Mouse (Mus musculus): ENCODE measurements around the gene Prss47. TPM values are rescaled to one million over a fixed set of nuclear protein-coding genes. Genes with fewer than 3 reads are reported as not detected.

Gene Prss47
- polyA plus RNA-seq (2015; fragmentation: Nextera tagmentation; extraction: Ambion mirVana), result not detected in 2 replicates

DNA sequence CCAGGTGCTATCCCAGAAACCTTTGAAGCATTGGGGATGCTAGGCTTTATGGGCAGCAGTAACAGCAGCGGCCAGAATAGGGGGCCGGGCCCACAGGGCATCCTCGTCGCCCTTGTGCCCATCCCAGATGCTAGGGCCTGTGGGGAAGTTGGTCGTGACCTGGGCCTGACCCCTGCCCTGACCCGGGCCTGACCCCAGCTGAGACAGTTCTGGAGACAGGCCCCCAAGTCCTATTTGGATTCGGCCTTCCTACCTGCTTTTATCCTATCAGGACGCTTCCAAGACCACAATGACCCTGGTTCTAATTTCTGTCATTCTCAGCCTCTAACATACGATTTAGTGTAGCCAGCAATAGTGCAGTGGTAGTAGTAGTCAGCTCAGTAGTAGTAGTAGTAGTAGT, at the start of gene Prss47:
Prss47 (minus strand) TSS at position 101 of the 400 bp plus-strand sequence.
- H3K4me3 ChIP-seq (ENCODE audit: low read length), result no peak within 1 kb of the TSS
- WGBS, result 73% methylated on average over 9 of the region's 9 CpGs
- H3K9ac ChIP-seq (ENCODE audit: low read length), result no peak within 1 kb of the TSS
- no peaks in the 10 kb centered on the region for H3K4me1 ChIP-seq (replicated peaks; ENCODE audit: control insufficient read depth, insufficient read depth, low read length)
- no peaks in the 10 kb centered on the region for H3K36me3 ChIP-seq (ENCODE audit: control insufficient read depth, insufficient read depth, low read length)
- no peak within 1 kb of the TSS for H3K27ac ChIP-seq (ENCODE audit: low read length)
- no peaks in the 10 kb centered on the region for H3K9me3 ChIP-seq (ENCODE audit: control insufficient read depth, low read length)
- H3K4me2 ChIP-seq (ENCODE audit: low read depth, low read length), result no peak within 1 kb of the TSS
- no peaks in the 10 kb centered on the region for H3K27me3 ChIP-seq (ENCODE audit: control insufficient read depth, insufficient read depth, low read depth, low read length)
- no peak for ATAC-seq (ENCODE audit: low read depth)

GRCm38 (mm10) chr13:65101232-65101631, 48.7 kb upstream of the Prss47 start:
- 86% methylated on average over 3 of the region's 3 CpGs for WGBS
- Histone ChIP-seq H3K4me1 (replicated peaks; ENCODE audit: control insufficient read depth, insufficient read depth, low read length) (no peaks in the 10 kb centered on the region), H3K36me3 (ENCODE audit: control insufficient read depth, insufficient read depth, low read length) (peaks cover 14% of the 10 kb centered on the region; the same call in 1 of the 2 replicates), H3K9ac (ENCODE audit: low read length) (no peak overlapping the region), H3K4me2 (ENCODE audit: low read depth, low read length) (no peak overlapping the region), H3K27ac (ENCODE audit: low read length) (no peak overlapping the region), H3K9me3 (ENCODE audit: control insufficient read depth, low read length) (peaks cover 23% of the 10 kb centered on the region), H3K27me3 (ENCODE audit: control insufficient read depth, insufficient read depth, low read depth, low read length) (no peaks in the 10 kb centered on the region), H3K4me3 (ENCODE audit: low read length) (no peak overlapping the region)
- no peak for ATAC-seq (ENCODE audit: low read depth)

DNA sequence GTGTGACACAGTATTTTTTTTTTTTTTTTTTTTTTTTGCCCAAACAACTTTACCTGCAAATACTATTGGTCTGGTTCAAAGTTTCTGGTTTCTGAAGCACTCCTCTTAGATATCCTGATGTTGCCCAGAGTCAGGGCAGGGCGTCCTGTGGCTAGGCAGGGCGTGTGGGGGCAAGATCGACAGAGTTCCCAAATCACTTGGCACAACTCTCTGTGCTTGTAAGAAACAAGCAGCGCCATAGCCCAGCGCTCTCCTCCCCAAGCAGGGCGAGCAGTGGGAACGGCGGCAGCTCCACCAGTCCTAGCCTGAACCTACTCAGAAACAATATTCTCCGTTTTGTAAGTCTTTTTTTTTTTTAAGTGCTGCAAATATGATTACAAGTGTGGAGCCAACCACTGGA, 48.1 kb upstream of the Prss47 start:
- 91% methylated on average over 9 of the region's 9 CpGs for WGBS
- no peaks in the 10 kb centered on the region for H3K4me1 ChIP-seq (replicated peaks; ENCODE audit: control insufficient read depth, insufficient read depth, low read length)
- H3K9me3 ChIP-seq (ENCODE audit: control insufficient read depth, low read length), result peaks cover 20% of the 10 kb centered on the region
- ATAC-seq (ENCODE audit: low read depth), result no peak
- H3K4me2 ChIP-seq (ENCODE audit: low read depth, low read length), result no peak overlapping the region
- H3K27ac ChIP-seq (ENCODE audit: low read length), result no peak overlapping the region
- no peak overlapping the region for H3K9ac ChIP-seq (ENCODE audit: low read length)
- no peak overlapping the region for H3K4me3 ChIP-seq (ENCODE audit: low read length)
- H3K36me3 ChIP-seq (ENCODE audit: control insufficient read depth, insufficient read depth, low read length), result peaks cover 11% of the 10 kb centered on the region; the same call in 1 of the 2 replicates
- H3K27me3 ChIP-seq (ENCODE audit: control insufficient read depth, insufficient read depth, low read depth, low read length), result no peaks in the 10 kb centered on the region

DNA sequence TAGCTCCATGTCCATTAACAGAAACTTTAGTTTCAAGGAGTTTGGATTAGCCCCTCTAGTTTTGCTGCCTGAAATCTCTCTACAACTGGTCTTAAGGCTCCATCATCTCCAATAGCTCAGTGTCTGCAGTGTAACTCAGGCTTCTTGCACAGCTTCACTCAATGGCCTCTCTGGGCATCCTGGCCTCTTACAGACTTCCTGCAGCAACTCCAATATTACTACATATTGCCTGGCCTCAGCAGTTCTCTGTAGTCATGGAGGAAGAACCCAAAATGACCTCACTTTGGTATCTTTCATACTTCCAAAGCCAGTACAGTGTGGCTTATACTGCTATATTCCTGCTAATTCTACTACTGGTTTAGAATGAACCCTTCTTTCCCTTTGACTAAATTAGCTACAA, 44.5 kb upstream of the Prss47 start:
- ATAC-seq (ENCODE audit: low read depth), result no peak

DNA sequence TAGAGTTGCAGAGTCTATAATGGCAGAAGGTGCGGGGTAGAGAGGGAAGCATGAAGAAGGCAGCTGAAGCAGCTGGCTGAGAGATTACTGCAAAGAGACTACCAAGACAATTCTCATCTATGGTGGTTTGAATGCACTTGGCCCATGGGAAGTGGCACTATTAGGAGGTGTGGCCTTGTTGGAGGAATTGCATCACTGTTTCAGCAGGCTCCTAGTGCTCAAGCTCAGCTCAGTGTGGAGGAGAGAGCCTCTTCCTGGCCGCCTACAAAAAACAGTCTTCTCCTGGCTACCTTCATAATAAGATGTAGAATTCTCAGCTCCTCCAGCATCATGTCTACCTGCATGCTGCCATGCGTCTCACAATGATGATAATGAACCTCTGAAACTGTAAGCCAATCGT, 43.4 kb upstream of the Prss47 start:
- Histone ChIP-seq H3K4me1 (replicated peaks; ENCODE audit: control insufficient read depth, insufficient read depth, low read length) (no peaks in the 10 kb centered on the region), H3K9ac (ENCODE audit: low read length) (no peak overlapping the region), H3K4me2 (ENCODE audit: low read depth, low read length) (no peak overlapping the region), H3K4me3 (ENCODE audit: low read length) (no peak overlapping the region), H3K27me3 (ENCODE audit: control insufficient read depth, insufficient read depth, low read depth, low read length) (no peaks in the 10 kb centered on the region), H3K9me3 (ENCODE audit: control insufficient read depth, low read length) (peaks cover 10% of the 10 kb centered on the region), H3K27ac (ENCODE audit: low read length) (no peak overlapping the region), H3K36me3 (ENCODE audit: control insufficient read depth, insufficient read depth, low read length) (peaks cover 7% of the 10 kb centered on the region)
- 95% methylated on average over 4 of the region's 4 CpGs for WGBS
- no peak for ATAC-seq (ENCODE audit: low read depth)

More for the DNA sequence above, 44.5 kb upstream of the Prss47 start:
- Histone ChIP-seq H3K27me3 (ENCODE audit: control insufficient read depth, insufficient read depth, low read depth, low read length) (no peaks in the 10 kb centered on the region), H3K36me3 (ENCODE audit: control insufficient read depth, insufficient read depth, low read length) (peaks cover 10% of the 10 kb centered on the region), H3K4me1 (replicated peaks; ENCODE audit: control insufficient read depth, insufficient read depth, low read length) (no peaks in the 10 kb centered on the region), H3K9ac (ENCODE audit: low read length) (no peak overlapping the region), H3K9me3 (ENCODE audit: control insufficient read depth, low read length) (peaks cover 14% of the 10 kb centered on the region), H3K27ac (ENCODE audit: low read length) (no peak overlapping the region), H3K4me2 (ENCODE audit: low read depth, low read length) (no peak overlapping the region), H3K4me3 (ENCODE audit: low read length) (no peak overlapping the region)

DNA sequence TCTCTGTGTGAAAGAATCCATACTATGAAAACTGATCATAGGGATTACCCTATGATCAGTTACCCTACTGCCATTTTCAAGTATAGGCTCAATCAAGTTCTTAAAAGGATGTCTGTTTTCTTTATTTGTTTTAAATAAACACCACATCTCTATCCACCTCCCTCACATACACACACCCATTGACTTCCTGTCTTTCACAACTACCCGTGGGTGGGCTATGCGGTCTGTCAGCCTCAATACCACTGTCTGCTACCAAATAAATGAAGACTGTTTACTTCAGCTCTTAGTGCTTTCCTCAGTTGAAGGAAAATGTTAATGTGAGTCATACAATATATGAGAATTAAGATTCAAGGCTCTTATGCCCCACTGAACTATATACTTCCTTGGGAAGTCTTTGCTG, 17.4 kb upstream of the Prss47 start:
- Histone ChIP-seq H3K4me1 (replicated peaks; ENCODE audit: control insufficient read depth, insufficient read depth, low read length) (no peaks in the 10 kb centered on the region), H3K9me3 (ENCODE audit: control insufficient read depth, low read length) (no peaks in the 10 kb centered on the region), H3K9ac (ENCODE audit: low read length) (no peak overlapping the region), H3K4me2 (ENCODE audit: low read depth, low read length) (no peak overlapping the region), H3K4me3 (ENCODE audit: low read length) (no peak overlapping the region), H3K36me3 (ENCODE audit: control insufficient read depth, insufficient read depth, low read length) (peaks cover 23% of the 10 kb centered on the region), H3K27ac (ENCODE audit: low read length) (no peak overlapping the region), H3K27me3 (ENCODE audit: control insufficient read depth, insufficient read depth, low read depth, low read length) (no peaks in the 10 kb centered on the region)
- WGBS, result 66% methylated on average over 2 of the region's 2 CpGs
- ATAC-seq (ENCODE audit: low read depth), result no peak

- Histone ChIP-seq H3K36me3 (ENCODE audit: control insufficient read depth, insufficient read depth, low read length) (no peaks in the 10 kb centered on the region), H3K4me1 (replicated peaks; ENCODE audit: control insufficient read depth, insufficient read depth, low read length) (no peaks in the 10 kb centered on the region), H3K27ac (ENCODE audit: low read length) (no peak overlapping the region), H3K9me3 (ENCODE audit: control insufficient read depth, low read length) (no peaks in the 10 kb centered on the region), H3K4me3 (ENCODE audit: low read length) (no peak overlapping the region), H3K4me2 (ENCODE audit: low read depth, low read length) (no peak overlapping the region), H3K27me3 (ENCODE audit: control insufficient read depth, insufficient read depth, low read depth, low read length) (no peaks in the 10 kb centered on the region), H3K9ac (ENCODE audit: low read length) (no peak overlapping the region)
- ATAC-seq (ENCODE audit: low read depth), result no peak
- 61% methylated on average over 4 of the region's 4 CpGs for WGBS
Measured at GRCm38 (mm10) chr13:65035057-65035456, 17.5 kb downstream of the Prss47 start.

DNA sequence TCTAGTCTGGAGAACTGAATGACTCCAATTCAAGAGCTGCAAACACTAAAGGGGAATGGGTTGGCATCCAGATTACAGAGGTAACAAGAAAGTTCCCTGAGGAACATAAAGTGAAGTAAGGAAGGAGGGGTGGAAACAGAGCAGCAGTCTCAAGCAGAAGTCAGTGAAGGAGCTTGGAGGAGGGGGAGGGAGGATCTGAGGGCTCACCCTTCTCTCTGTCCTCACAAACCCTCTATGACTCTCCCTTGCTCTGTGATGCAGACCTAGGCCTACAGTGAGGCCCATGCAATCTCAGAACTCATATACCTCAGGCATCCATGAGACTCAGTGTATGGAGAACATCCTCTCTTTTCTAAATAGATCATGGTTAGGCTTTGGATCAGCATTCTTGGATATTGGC, 19.8 kb downstream of the Prss47 start, which contains the start of gene Spata31d1c:
Spata31d1c (plus strand) TSS at position 301 of the 400 bp plus-strand sequence.
- no peaks in the 10 kb centered on the region for H3K36me3 ChIP-seq (ENCODE audit: control insufficient read depth, insufficient read depth, low read length)
- H3K27ac ChIP-seq (ENCODE audit: low read length), result no peak within 1 kb of the TSS
- H3K4me1 ChIP-seq (replicated peaks; ENCODE audit: control insufficient read depth, insufficient read depth, low read length), result no peaks in the 10 kb centered on the region
- no peak within 1 kb of the TSS for H3K4me2 ChIP-seq (ENCODE audit: low read depth, low read length)
- H3K4me3 ChIP-seq (ENCODE audit: low read length), result no peak within 1 kb of the TSS
- no peaks in the 10 kb centered on the region for H3K9me3 ChIP-seq (ENCODE audit: control insufficient read depth, low read length)
- H3K27me3 ChIP-seq (ENCODE audit: control insufficient read depth, insufficient read depth, low read depth, low read length), result no peaks in the 10 kb centered on the region
- ATAC-seq (ENCODE audit: low read depth), result no peak
- H3K9ac ChIP-seq (ENCODE audit: low read length), result no peak within 1 kb of the TSS

DNA sequence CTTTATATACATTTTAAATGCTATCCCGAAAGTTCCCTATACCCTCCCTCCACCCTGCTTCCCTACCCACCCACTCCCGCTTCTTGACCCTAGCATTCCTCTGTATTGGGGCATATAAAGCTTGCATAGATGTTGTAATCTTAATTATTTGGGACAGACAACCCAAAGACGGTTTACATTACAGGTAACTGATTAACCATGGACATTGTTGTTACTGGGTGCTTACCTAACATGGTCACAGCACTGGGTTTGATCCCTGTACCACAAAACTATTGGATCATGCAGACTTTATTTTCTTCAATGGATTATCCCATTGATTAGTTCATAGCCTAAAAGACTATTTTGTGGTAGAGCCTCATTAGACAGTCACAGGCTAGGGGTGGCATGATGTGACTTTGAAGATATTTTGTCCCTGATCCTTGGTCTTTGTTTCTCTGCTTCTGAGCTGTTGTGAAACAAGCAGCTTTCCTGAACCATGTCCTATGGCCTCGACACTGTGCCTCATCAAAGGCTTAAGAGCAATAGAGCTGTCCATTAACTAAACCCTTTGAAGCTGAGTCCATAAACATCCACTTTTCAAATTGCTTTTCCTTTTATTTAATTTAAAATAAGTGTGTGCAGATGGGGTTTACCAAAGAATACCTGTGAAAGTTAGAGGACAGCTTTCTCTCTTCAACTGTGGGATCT, 41.4 kb downstream of the Prss47 start:
- Histone ChIP-seq H3K9ac (ENCODE audit: low read length) (no peak overlapping the region), H3K4me3 (ENCODE audit: low read length) (no peak overlapping the region), H3K4me1 (replicated peaks; ENCODE audit: control insufficient read depth, insufficient read depth, low read length) (no peaks in the 10 kb centered on the region), H3K9me3 (ENCODE audit: control insufficient read depth, low read length) (no peaks in the 10 kb centered on the region), H3K36me3 (ENCODE audit: control insufficient read depth, insufficient read depth, low read length) (no peaks in the 10 kb centered on the region), H3K27ac (ENCODE audit: low read length) (no peak overlapping the region), H3K27me3 (ENCODE audit: control insufficient read depth, insufficient read depth, low read depth, low read length) (no peaks in the 10 kb centered on the region), H3K4me2 (ENCODE audit: low read depth, low read length) (no peak overlapping the region)
- ATAC-seq (ENCODE audit: low read depth), result no peak
- 71% methylated on average over 4 of the region's 4 CpGs for WGBS

All from lung, embryonic 16.5 days (tissue).